Mouse (Mus musculus) monocyte, adult 5-6 weeks (primary cell): ENCODE measurements around the gene Slc51a. TPM values are rescaled to one million over a fixed set of nuclear protein-coding genes. Genes with fewer than 3 reads are reported as not detected.
"Not testable (repeated sequence)": the region's sequence is repeated elsewhere in the genome, so short reads cannot be mapped to it uniquely, and the experiment has no call there.

Experiments
- ATAC-seq: fragments of 153-309, 156-312 bp; replicated peaks from 2 replicates; pipeline ENCODE4 v1.8.0; 2017; ENCODE audit warnings: mild to moderate bottlenecking; ENCODE audit not compliant: low TSS enrichment, insufficient number of reproducible peaks, severe bottlenecking, poor library complexity, low FRiP score
- total RNA-seq: library from RNA; stranded (forward); fragments of 200-1000, 200-491, 200-594 nt; gene quantifications from 3 replicates; pipeline ENCODE4 v1.2.3, GENCODE M21; 2017

Slc51a gene
- total RNA-seq, 1 experiment from 2014 or later: 0.48 TPM

GRCm38 (mm10) chr16:32445558-32445957, 42.1 kb downstream of the Slc51a start:
- no peak for ATAC-seq

GRCm38 (mm10) chr16:32444615-32445014, 43.1 kb downstream of the Slc51a start:
- ATAC-seq: not testable (repeated sequence)

GRCm38 (mm10) chr16:32441432-32441831, 46.2 kb downstream of the Slc51a start:
- ATAC-seq: no peak

GRCm38 (mm10) chr16:32437266-32437665, 50.4 kb downstream of the Slc51a start:
- no peak for ATAC-seq

- ATAC-seq: no peak
Measured at GRCm38 (mm10) chr16:32436657-32437056, 51.0 kb downstream of the Slc51a start.

- no peak for ATAC-seq
Measured at GRCm38 (mm10) chr16:32434691-32435090, 53.0 kb downstream of the Slc51a start.

- ATAC-seq: peak; percentile 90
Measured at GRCm38 (mm10) chr16:32434066-32434465, 53.6 kb downstream of the Slc51a start.

GRCm38 (mm10) chr16:32433138-32433537, 54.5 kb downstream of the Slc51a start:
- no peak for ATAC-seq

- no peak for ATAC-seq
Measured at GRCm38 (mm10) chr16:32431926-32432325, 55.8 kb downstream of the Slc51a start.

GRCm38 (mm10) chr16:32431047-32431591, 56.6 kb downstream of the Slc51a start:
- ATAC-seq: peak; percentile 23; the same call in 1 of the 2 replicates

GRCm38 (mm10) chr16:32430474-32431046, 57.1 kb downstream of the Slc51a start, which contains the start of gene Pcyt1a:
TSS of gene Pcyt1a (plus strand) at chr16:32430921.
- peak; percentile 78 for ATAC-seq

- no peak for ATAC-seq
Measured at GRCm38 (mm10) chr16:32427506-32427905, 60.2 kb downstream of the Slc51a start.

Other genes starting within 250 kb of the Slc51a start
- gene Fbxo45, start 240.7 kb downstream of the Slc51a start, total RNA-seq: 11.4 to 17.4 TPM (median 14.1 TPM) in 3 replicates
- 12.4 to 18.3 TPM (median 15.3 TPM) in 3 replicates for gene Wdr53, start 240.7 kb downstream of the Slc51a start, total RNA-seq
- gene Smco1, start 216.4 kb downstream of the Slc51a start, total RNA-seq: not detected in 3 replicates
- 25.0 to 33.0 TPM (median 27.0 TPM) in 3 replicates for gene Rnf168, start 210.4 kb downstream of the Slc51a start, total RNA-seq
- gene Ubxn7, start 155.6 kb downstream of the Slc51a start, total RNA-seq: 34.8 to 52.2 TPM (median 41.0 TPM) in 3 replicates
- not detected in 3 replicates for gene Tm4sf19, start 87.4 kb downstream of the Slc51a start, total RNA-seq
- gene Tctex1d2, start 68.2 kb downstream of the Slc51a start, total RNA-seq: 5.4 to 18.0 TPM (median 16.4 TPM) in 3 replicates
- gene Pcyt1a, start 57.0 kb downstream of the Slc51a start, total RNA-seq: 58.4 to 78.2 TPM (median 76.1 TPM) in 3 replicates
- gene Zdhhc19, start 8.4 kb upstream of the Slc51a start, total RNA-seq: not detected in 3 replicates
- 24.5 to 52.2 TPM (median 43.5 TPM) in 3 replicates for gene Tfrc, start 121.0 kb upstream of the Slc51a start, total RNA-seq
- gene Tnk2, start 156.0 kb upstream of the Slc51a start, total RNA-seq: 16.2 to 63.7 TPM (median 26.3 TPM) in 3 replicates
- not detected in 3 replicates for gene Muc4, start 248.0 kb upstream of the Slc51a start, total RNA-seq